Mouse (Mus musculus) bone marrow, adult 2 months (tissue): ENCODE results near the gene Sigmar1.

Experiments used
- CTCF ChIP-seq: fragments of 200-500 bp; IDR thresholded peaks from 2 replicates; pipeline ENCODE4 v1.5.1; 2011; ENCODE audit warnings: low read length, control low read depth; ENCODE audit not compliant: control insufficient read depth, insufficient read depth
- POLR2A ChIP-seq: fragments of 200-500 bp; IDR thresholded peaks from 2 replicates; pipeline ENCODE4 v1.6.1; 2011; ENCODE audit warnings: low read depth, mild to moderate bottlenecking, control low read depth, low read length, borderline replicate concordance; ENCODE audit not compliant: control insufficient read depth

DNA sequence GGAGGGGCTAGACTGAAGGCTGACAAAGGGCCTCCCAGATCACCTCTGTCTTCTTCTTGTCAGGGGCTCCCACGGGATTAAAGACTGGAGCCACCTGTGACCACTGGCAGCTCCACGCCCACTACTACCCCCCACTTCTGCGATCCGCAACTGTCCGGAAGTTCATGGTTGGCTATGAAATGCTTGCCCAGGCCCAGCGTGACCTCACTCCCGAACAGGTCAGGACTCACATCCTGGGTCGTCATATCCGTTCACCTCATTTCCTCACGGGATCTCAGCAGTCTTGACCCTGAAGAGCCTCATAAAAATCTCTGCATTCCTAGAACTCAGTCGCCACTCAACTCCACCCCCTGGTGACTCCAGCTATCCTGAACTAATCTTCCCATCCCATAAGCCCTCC, 2.1 kb upstream of the Sigmar1 start:
- TF ChIP-seq CTCF (no peak), POLR2A (no peak)
